Mouse (Mus musculus) telencephalon, adult 2 months (tissue): ENCODE data around the gene Kcnk13.
"Not testable (repeated sequence)": the region's sequence is repeated elsewhere in the genome, so short reads cannot be mapped to it uniquely, and the experiment has no call there.

Source experiments
- DNase-seq: peaks from one replicate; pipeline ENCODE4 v3.0.0-alpha.2; 2011; ENCODE audit warnings: low read depth, low spot score

Kcnk13 gene

DNA sequence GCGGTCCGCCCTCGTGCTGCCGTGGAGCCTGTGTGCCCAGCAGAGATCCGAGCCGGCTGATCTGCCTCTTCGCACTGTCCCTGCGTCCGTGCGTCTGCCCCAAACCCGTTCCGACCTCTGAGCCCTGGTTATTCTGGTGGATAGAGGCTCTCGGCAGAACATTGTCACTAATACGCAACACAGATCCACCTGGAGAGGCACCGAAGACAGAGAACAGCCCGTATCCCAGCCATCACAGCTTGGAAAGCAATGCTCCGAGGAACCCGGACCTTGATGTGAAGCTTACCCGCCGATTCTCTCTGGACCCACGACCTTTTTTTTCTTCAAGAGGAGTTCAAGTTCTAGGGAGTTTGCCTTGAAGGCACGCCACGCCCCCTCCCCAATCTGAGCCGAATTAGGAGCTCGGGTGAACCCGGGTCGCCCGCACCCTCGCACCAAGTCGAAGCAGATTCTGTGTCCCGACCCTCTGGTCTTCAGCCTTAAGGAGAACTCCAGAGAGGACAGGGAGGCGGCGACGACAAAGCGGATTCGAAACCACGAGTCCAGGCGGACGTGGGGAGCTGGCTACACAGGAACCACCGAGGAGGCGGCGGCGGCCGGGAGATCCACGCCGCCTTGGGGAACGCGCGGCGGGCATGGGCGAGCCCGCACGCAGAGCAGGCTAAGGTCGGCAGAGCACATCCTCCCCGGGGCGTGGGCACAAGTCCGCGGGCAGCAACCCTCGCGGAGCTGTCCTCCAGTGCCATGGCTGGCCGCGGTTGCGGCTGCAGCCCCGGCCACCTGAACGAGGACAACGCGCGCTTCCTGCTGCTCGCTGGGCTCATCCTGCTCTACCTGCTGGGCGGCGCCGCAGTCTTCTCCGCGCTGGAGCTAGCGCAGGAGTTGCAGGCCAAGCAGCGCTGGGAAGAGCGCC, 1.2 kb downstream of the Kcnk13 start:
- no peak for DNase-seq

DNA sequence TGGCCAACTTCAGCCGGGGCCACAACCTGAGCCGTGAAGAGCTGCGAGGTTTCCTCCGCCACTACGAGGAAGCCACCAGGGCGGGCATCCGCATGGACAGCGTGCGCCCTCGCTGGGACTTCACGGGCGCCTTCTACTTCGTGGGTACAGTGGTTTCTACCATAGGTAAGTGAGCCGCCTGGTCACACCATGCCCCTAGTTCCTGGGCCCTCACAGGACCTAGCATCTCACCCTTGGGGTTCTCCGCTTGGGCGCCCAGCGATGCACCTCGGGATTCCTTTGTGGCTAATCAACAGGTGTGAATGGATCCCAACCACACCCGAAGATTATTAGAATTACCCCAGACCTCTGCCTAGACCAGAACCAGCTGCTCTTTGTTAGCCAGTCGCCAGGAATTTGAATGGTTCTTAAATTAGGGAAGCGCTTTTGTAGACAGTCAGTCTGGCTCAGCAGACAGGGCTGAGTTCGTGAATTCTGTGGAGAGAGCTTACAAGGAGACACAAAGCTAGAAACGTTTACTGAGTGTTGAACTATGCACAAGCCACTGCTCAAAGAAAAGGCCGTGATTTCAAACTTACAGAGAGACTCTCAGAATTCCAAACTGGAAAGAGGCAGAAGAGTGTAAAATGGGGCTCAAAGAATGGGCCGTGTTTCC, 1.9 kb downstream of the Kcnk13 start:
- no peak for DNase-seq

DNA sequence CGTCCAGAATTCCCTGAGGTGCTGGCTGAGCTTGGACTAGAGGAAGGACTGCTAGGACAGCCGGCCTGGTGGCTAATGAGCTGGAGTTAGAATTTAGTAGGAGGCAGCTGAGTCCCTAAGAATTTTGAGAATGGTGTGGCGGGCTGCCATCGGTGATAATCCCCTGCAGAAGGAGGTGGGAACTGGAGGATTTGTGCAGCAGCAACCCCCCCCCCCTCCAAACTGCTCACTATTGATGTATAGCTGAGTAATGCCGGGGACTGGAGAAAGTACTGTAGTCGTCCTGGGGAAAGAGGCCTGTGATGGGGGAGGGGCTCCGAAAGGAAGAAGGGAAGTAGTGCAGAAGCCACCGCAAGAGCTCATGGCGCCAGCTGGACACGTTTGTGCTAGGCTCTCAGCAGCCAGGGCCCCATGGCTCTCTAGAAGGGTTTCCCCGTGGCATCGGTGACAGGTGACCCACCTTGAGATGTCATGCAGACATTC, 2.6 kb downstream of the Kcnk13 start:
- DNase-seq = no peak

DNA sequence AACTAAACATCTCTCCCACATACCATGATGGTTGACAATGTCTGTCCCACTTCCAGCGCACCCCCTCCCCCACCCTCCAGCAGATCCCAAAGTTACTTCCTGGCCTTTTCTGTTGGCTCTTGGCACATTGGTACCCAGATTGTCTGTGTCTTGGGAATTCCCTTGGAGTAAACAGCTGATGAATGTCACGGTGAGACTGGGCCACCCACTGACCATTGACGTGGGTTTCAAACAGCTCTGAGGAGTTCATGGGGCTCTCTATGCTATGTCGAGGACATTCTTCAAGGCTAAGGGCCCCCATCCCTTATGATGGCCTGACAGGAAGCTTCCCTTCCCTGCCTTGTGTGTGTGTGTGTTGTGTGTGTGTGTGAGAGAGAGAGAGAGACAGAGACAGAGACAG, 5.6 kb downstream of the Kcnk13 start:
- DNase-seq = no peak

DNA sequence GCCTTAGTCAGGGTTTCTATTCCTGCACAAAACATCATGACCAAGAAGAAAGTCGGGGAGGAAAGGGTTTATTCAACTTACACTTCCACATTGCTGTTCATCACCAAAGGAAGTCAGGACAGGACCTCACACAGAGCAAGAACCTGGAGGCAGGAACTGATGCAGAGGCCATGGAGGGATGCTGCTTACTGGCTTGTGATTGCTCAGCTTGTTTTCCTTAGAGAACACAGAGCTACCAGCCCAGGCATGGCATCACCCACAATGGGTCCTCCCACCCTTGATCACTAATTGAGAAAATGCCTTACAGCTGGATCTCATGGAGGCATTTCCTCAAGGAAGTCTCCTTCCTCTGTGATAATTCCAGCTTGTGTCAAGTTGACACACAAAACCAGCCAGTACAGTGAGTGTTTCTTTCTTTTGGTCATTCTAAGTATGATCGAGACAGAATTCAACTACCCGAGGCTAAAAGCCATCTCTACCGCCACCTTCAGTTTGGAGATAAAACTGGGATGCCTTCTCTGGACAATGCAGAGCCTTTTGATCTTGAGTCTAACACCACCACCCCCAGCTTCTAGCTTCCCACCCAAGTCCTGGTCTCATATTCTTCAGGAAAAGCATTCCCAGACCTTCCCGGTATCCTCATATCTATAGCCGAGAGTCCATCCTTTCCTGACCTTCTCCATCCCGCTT, 7.1 kb downstream of the Kcnk13 start:
- not testable (repeated sequence) for DNase-seq

DNA sequence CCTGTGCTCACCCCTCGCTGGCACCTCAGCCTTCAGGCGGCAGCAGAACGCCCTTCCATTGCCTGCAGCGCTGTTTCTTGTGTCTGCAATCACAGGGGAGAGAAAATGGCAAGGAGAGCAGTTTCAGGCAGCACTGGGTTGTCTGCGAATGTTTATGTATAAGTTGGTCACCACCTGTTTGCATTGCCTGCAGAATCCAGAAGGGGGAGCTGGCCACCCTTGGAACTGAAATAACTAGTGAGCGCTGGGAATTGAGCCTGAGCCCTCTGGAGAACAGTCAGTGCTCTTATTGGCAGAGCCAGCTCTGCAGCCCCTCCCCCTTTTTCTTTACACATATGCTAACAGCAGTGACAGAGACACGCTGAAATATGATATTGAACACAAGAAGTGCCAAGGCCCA, 8.5 kb downstream of the Kcnk13 start:
- no peak for DNase-seq

DNA sequence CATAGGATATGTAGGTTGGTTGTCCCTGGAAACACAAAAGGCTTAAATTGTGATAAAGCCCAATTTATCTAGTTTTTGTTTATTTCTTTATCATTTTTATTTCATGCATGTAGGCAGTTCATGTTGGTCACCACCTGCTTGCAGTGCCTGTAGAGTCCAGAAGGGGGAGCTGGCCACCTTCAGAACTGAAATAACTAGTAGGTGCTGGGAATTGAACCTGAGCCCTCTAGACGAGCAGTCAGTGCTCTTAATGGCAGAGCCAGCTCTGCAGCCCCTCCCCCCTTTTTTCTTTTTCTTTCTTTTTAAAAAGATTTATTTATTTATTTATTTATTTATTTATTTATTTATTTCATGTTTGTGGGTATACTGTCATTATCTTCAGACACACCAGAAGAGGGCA, 9.4 kb downstream of the Kcnk13 start:
- DNase-seq = no peak

DNA sequence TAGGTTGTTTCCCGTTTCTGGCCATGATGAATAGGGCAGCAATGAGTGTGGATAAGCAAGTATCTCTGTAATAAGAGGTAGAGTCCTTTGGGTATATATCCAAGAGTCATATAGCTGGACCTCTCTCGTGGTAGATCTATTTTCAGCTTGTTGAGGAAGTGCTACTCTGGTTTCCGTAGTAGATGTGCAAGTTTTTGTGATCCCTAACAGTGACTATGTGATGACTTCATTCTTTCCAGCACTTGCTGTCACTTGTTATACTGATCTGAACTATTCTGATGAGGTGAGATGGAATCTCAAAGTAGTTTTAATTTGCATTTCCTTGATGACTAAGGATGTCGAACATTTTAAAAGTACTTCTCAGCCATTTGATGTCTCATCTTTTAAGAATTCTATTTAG, 15.2 kb downstream of the Kcnk13 start:
- no peak for DNase-seq

DNA sequence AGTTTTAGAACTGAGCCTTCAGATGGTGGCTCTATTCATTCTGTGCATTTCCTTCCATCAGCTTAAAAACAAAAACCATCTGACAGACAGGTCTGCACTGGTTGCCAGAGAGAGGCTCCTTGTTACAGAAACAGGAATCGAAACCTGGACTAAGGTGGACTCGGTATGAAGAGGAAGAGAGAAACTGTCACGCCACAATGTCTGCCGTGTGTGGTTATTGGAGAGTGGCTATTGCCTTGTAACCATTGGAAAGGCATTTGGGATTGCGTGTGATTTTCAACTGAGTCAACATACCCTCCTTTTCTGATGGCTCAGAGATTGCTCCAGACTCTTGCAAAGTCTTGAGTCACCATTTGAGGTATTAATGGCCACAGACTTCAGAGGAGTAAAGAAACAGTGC, 22.5 kb downstream of the Kcnk13 start:
- no peak for DNase-seq

DNA sequence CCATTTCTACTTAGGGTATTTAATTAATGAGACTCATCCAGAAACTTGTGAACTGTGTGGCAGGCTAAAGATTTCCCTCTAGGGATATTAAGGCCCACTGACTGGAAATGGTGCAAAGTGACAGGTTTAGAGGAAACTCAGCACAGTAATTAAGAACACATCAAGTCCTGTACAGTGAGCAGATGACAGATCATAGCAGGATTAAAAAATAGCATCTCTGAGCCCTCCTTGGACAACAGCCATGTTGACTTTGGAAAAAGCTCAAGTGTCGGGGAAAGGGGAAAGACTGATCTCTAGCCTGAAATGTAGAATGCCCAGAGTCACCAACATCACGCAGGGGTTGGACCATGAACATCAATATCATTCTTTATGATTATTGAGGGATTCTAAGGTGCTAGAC, 23.8 kb downstream of the Kcnk13 start:
- DNase-seq = no peak

DNA sequence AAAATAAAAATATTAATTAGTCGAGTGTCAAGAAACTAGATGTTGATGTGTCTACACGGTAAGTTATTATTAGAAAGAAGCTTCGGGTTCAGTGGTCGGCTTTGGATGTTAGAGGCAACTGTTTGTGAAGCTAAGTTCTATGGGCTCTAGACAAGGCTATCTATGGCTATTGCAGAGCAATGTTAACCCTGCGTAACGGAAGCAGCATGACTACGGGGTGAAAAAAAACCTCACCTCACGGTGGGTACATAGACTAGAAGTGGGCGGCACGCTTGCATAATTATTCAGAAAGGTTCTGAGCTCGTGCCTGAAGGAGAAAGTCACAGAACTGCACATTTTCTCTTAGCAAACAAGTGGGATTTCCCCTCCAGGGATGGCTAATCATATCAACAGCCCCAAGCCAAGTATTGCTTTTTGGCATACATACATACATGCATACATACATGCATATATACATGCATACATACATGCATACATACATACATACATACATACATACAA, 28.1 kb downstream of the Kcnk13 start:
- DNase-seq = no peak

DNA sequence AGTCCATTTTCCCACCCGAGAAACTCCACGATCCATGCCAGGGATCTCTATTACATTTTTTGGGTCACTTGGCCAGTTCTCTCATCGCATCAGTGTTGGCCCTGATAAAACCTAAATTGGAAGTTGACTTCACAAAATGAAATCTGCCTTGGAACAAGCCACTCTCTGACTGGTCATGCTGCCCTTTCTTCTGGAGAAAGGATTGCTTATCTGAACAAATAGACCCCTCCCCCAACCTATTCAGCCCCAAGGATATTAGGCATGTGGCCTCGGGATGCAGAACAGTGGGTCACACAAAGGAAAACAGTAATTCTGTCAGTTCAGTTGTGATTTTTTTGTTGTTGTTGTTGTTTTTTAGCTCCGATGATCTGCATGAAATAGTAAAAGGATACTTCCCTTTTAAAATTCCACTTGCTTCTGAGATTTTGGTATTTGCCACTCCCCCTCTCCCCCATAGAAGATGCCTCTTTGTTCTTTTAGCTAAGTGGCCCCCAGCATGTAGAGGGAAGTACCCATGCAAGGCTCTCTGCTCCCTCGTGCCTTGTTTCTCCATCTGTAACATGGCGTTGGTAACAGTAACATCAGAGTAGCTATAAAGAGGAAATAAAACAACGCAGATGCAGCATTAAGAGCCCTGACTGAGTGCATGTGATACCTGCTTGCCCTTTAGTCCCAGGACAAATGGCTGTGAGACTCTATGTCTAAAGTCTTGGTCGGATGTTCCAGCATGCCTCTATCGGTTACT, 29.0 kb downstream of the Kcnk13 start:
- no peak for DNase-seq

DNA sequence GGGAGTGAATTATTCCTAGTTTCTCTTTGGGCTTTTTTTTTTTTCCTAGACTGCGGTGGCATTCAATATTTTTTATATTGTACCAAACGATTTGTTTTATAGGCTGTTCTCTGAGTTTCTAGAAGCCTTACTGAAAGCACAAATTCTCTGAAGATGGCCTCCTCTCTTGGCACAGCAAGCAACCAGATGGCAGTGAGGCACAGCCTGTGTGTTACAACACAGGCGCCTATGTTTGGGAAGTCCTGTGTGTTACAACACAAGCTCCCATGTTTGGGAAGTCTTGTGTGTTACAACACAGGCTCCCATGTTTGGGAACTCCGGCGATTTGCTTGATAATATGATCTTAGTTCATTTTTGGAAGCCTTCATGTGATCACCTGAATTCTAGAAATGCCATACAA, 31.7 kb downstream of the Kcnk13 start:
- DNase-seq = no peak

DNA sequence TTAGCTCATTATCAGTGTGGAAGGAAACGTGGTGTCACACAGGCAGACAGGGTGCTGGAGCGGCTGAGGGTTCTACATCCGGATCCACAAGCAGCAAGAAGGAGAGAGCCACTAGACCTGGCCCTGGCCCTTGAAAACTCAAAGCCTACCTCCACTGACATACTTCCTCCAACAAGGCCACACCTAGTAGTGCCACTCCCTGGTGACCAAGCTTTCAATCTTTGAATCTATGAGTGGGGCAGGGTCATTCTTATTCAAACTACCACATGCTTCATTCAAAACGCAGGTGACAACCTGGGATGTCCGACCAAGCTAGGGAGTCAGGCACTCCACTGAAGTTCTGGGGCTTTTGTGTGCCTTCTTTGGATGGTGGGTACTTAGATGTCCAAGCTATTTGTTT, 35.4 kb downstream of the Kcnk13 start:
- no peak for DNase-seq

DNA sequence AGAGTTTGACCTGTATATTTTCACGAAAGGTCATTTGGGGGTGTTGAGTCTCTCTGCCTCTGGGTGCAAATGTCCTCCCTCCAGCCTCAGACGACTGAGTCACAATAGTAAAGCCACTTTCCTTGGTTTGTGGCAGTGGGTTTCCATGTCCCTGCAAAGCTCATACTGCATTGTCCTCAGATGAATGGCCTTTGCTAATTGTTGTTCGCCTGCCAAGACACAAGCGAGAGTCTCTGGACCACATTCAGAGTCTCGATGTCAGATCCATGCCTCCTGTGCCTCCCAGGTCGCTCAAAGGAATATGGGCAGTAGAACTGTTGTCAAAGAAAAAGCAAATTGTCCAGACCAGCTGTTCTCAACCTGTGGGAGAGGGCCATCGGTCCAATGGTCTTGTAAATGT, 36.1 kb downstream of the Kcnk13 start:
- no peak for DNase-seq

DNA sequence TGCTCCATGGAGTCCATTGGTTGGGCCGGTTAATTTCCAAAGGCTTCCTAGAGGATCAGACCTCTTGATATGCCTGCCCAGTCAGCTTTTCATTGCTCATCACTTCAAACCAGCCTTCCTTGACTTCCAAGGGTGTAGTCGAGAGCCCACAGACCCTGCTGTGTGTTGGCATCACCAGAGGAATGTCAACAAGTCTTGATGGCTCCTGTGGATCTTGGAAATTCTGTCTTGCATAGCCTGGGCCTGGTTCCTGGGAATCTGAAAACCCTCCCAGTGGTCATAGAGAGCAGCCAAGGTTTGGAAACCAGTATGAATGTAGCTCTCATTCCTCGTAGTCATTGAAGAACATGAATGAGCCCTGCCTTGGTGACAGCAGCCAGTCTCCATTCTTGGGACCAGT, 36.9 kb downstream of the Kcnk13 start:
- DNase-seq = no peak

DNA sequence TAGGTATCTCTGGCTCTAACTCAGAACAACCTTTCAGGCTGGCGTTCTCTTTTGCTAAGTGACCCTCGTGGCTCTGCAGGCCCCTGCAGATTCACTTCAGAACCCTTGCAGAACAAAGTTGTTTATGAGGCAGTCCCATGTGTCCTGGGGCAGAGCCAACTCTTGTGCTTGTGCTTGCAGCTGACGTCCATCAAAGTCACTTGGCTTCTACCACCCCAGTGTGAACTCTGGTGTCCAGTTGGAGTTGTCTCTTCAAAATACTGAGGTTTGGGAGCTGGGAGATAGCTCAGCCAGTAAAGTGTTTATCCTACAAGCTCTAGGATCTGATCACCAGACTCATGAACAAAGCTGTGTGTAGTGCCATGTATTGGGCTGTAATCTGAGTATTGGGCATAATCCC, 37.6 kb downstream of the Kcnk13 start:
- no peak for DNase-seq

DNA sequence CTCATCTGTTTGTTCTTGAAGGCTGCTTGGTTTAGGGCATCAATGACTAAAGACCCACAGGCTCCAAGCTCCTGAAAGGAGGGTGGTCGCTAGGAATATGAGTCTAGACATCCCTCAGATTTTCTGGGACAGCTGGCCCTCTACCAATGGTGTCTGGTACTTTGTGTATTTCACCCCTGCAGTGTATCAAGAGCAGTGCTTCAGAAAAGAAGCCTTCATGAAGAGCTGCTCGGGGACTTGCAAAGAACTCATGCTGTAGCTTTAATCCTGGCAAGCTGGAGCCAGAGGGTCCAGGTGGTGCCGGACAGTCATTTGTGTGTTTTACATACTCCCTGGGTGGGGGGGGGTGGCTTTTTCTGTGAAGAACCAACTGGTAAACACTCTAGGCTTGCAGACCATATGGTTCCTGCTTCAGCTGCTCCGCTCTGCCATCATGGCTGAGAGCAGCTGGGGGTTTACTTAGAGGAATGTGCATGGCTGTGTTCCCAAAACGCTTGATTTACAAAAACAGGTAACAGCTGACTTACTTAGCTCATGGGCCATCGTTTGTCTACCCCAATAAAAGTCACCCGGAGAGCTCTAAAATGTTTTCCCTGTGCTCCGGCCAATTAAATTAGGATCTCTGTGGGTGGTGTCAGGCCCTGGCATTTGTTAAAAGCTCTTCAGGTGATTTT, 38.8 kb downstream of the Kcnk13 start:
- no peak for DNase-seq

DNA sequence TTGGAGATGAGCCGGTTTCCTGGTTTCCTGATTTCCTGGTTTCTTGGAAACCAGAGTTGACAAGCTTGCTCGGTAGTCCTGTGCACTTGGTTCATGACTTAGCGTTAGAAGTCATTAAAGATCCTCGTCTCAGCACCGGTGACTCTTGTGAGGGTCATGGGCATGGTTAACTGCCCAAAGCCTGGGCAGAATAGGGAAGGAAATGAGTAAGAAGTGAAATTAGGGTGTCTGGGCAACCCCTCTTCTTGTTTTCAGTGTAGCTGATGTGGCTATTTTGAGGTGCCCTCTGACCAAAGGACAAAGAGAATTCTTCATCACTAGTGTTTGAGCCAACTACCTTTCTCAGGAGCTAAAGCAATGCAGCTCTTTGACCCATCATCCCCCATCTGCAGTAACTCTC, 41.0 kb downstream of the Kcnk13 start:
- DNase-seq = no peak

DNA sequence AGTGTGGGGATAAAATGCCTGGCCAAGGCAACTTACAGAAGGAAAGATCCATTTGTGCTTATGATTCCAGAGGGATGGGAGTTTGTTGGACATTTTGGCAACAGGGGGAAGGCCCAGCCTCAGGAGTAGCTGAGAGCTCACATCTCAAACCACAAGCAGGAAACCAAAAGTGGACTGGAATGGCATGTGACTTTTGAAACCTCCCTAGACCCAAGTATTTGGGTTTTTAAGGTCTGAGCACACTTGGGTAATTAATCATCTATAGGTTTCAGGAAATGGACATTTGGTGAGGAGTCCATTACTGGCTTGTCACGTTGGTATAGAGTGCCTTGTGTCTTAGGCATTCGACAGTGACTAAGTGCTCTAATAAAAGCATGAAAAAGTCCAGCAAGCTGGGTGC, 42.4 kb downstream of the Kcnk13 start:
- no peak for DNase-seq

DNA sequence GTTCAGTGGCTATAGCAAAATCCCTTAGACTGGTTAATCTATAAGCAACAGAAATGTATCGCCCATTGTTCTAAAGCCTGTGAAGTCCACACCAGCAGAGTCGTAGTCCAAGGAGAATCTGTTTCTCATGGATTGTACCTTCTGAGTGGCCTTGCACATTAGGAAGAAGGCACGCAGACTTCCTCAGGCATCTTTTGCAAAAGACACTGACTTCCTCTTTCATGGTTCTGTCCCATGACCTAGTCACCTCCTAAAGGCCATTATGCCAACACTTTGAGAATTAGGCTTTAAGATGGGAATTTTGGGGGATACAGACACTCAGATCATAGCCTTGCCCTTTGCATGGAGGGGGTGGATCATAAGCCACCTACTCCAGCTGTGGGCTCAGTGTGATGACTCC, 48.5 kb downstream of the Kcnk13 start:
- no peak for DNase-seq
